Mouse (Mus musculus): Measurements from ENCODE around the gene Zmym5. TPM values are rescaled to one million over a fixed set of nuclear protein-coding genes. Genes with fewer than 3 reads are reported as not detected.
"Not testable (repeated sequence)": the region's sequence is repeated elsewhere in the genome, so short reads cannot be mapped to it uniquely, and the experiment has no call there.

Zmym5 gene
- 16.2 and 21.3 TPM in 2 replicates for polyA plus RNA-seq (2016; fragmentation: Nextera tagmentation; extraction: Ambion mirVana)

DNA sequence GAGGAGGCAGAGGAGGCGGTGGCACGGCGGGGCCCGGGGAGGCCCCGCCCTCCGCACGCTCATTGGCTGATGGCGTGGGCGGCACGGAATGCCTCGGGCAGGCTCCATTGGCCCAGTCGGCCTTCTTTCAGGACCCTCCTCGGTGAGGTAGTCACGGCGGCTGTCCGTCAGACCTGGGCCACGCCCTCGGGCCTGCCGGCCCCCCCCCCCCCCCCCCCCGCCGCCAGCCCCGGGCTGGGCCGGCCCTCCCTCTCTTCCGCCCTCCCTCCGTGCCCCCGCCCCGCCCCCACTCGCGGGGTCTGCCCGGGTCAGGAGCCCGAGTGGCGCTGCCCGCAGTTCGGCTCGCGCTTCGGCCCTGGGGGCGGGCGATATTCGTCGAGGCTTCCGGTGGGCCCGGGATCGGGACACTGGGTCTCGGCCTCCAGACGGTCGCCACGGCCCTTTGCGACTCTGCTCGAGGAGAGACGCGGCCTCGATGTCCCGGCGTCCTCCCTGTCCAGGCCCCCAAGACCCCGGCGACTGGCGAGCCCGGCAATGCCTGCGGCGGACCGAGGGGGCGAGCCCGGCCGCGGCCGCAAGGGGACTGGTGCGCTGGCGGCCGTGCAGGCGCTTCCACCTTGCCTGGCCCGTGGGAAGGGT is at the start of gene Zmym5:
Gene Zmym5 (minus strand): TSS at position 16 of the 639 bp plus-strand sequence.
- not testable (repeated sequence) for H3K36me3 ChIP-seq; H3K9me3 ChIP-seq; H3K27me3 ChIP-seq (ENCODE audit: insufficient read depth, poor library complexity, severe bottlenecking)
- H3K4me1 ChIP-seq: peaks cover 14% of the 10 kb centered on the region
- peak within 1 kb of the TSS; percentile 74 for H3K4me3 ChIP-seq
- H3K27ac ChIP-seq: peak within 1 kb of the TSS; percentile 92
- WGBS: under 1% methylated on average over 50 of the region's 72 CpGs
- peak; percentile 92 for DNase-seq (ENCODE audit: low spot score)

DNA sequence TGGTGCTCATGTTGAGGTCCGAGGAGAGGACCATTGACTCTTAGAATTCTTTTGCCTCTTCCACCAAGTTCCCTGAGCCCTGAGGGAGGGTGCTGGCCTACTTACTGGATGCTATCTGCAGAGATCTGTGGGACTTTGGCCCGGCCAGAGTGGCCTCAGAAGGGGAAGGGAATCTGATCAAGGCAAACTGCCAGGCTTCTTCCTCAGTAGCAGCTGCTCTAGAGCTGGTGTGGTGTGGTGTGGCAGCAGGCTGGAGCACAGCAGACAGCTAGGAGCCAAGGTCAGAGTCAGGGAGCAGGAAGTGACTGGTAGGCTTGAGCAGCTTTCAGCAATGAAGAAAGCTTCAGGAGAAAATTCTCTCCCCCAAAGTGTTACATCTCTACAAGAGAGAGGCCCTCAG is 38.2 kb upstream of the Zmym5 start:
- 71% methylated on average over 2 of the region's 2 CpGs for WGBS
- peaks cover 12% of the 10 kb centered on the region for H3K9me3 ChIP-seq
- no peak for DNase-seq (ENCODE audit: low spot score)
- no peaks in the 10 kb centered on the region for H3K36me3 ChIP-seq
- no peaks in the 10 kb centered on the region for H3K27me3 ChIP-seq (ENCODE audit: insufficient read depth, poor library complexity, severe bottlenecking)
- no peak overlapping the region for H3K4me3 ChIP-seq
- no peak overlapping the region for H3K27ac ChIP-seq
- no peaks in the 10 kb centered on the region for H3K4me1 ChIP-seq

DNA sequence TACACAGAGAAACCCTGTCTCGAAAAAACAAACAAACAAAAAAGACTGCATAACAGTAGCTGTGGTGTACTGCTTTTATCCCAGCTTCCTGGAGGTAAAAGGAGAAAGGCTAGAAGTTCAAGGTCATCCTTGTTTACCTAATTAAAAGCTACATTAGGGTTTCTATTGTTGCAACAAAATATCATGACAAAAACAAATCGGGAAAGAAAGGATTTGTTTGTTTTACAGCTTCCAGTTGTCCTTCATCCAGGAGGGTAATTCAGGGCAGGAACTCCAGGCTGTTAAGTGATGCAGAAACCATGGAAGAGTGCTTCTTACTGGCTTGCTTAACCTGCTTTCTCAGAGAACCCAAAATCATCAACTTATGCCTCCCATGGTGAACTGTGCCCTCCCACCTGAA is 36.8 kb upstream of the Zmym5 start:
- no peaks in the 10 kb centered on the region for H3K4me1 ChIP-seq
- H3K36me3 ChIP-seq: no peaks in the 10 kb centered on the region
- H3K4me3 ChIP-seq: no peak overlapping the region
- H3K27me3 ChIP-seq (ENCODE audit: insufficient read depth, poor library complexity, severe bottlenecking): no peaks in the 10 kb centered on the region
- no peak overlapping the region for H3K27ac ChIP-seq
- 57% methylated on average over 2 of the region's 2 CpGs for WGBS
- no peak for DNase-seq (ENCODE audit: low spot score)
- H3K9me3 ChIP-seq: no peaks in the 10 kb centered on the region

DNA sequence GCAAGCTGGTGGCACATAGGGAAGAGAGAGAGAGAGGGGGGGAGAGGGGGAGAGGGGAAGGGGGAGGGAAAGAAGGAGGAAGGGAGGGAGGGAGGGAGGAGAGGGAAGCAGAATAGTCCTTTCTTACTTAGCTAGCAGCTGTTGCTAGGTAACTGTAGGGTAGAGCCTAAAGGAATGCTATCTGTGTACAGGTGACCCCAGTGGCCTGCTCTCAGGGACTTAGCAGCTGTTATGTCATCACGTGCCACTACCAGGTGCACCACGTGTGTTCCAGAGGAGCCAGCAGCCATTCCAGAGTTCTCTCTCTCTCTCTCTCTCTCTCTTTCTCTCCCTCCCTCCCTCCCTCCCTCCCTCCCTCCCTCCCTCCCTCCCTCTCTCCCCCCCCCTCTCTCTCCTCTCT is 33.0 kb upstream of the Zmym5 start:
- Histone ChIP-seq H3K27me3 (ENCODE audit: insufficient read depth, poor library complexity, severe bottlenecking) (no peaks in the 10 kb centered on the region), H3K36me3 (no peaks in the 10 kb centered on the region), H3K9me3 (no peaks in the 10 kb centered on the region), H3K4me1 (no peaks in the 10 kb centered on the region), H3K27ac (no peak overlapping the region), H3K4me3 (no peak overlapping the region)
- DNase-seq (ENCODE audit: low spot score): no peak
- WGBS: 33% methylated on average over 1 of the region's 2 CpGs

DNA sequence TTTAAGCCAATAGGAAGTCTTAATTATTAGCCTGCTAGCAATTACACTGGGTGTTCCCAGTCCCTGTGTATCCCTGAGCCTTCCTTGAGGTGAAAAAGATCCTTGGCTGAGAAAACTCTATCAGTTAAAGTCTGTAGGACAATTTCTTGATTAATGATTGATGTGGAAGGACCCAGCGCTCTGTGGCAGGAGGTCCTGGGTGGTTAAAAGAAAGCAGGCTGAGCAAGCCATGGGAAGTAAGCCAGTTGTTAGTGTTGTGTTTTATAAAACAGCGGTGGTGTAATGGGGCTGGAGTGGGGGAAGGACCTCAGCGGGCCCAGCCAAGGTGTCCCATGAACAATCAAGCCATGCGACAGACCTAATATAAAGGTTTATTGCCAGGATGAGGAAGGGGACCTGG is 32.5 kb upstream of the Zmym5 start:
- no peaks in the 10 kb centered on the region for H3K4me1 ChIP-seq
- 65% methylated on average over 4 of the region's 4 CpGs for WGBS
- no peaks in the 10 kb centered on the region for H3K27me3 ChIP-seq (ENCODE audit: insufficient read depth, poor library complexity, severe bottlenecking)
- DNase-seq (ENCODE audit: low spot score): no peak
- no peak overlapping the region for H3K27ac ChIP-seq
- H3K36me3 ChIP-seq: no peaks in the 10 kb centered on the region
- H3K4me3 ChIP-seq: no peak overlapping the region
- H3K9me3 ChIP-seq: no peaks in the 10 kb centered on the region

DNA sequence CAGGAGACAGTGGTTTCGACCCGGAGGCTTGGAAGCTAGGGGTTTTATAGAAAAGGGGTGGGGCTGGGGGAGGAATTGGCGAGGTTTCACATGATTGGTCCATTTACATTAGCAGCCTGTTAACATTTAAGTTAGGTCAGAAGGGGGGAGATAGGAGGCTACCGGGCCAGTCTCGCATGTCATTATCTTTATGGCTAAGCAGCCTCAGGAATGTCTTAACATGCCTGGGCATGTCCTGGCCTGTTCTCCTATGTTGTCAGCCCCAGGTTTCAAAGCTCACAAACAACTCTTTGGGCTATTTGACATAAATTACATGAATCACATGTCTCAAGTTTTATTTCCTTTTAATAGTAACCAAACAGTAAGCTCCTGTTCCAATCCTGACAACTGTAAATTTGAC is 23.1 kb upstream of the Zmym5 start:
- H3K4me3 ChIP-seq; H3K27me3 ChIP-seq (ENCODE audit: insufficient read depth, poor library complexity, severe bottlenecking); H3K27ac ChIP-seq; H3K4me1 ChIP-seq; H3K9me3 ChIP-seq; H3K36me3 ChIP-seq; DNase-seq (ENCODE audit: low spot score): not testable (repeated sequence)
- WGBS: 89% methylated on average over 5 of the region's 5 CpGs

DNA sequence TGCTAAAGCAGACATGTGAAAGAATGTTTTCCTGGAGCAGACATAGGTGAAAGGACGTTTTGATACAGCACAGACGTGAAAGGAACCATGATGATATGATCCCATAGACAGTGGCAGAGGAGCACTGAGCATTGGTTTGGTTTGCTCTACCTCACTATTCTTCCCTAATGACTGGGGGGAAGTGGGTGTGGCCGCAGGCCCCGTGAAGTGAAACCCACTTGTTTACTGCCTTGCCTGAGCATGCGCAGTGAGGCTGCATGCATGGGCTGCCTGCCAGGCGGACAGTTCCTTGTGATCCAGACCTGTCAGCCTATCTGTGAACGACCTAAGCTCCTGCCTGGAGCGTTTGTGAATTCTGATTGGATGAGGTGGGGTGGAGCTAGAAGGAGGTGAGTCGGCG is 21.7 kb upstream of the Zmym5 start:
- not testable (repeated sequence) for H3K36me3 ChIP-seq; H3K4me1 ChIP-seq; H3K9me3 ChIP-seq; DNase-seq (ENCODE audit: low spot score); H3K27me3 ChIP-seq (ENCODE audit: insufficient read depth, poor library complexity, severe bottlenecking); H3K27ac ChIP-seq; H3K4me3 ChIP-seq
- WGBS: 66% methylated on average over 10 of the region's 10 CpGs

DNA sequence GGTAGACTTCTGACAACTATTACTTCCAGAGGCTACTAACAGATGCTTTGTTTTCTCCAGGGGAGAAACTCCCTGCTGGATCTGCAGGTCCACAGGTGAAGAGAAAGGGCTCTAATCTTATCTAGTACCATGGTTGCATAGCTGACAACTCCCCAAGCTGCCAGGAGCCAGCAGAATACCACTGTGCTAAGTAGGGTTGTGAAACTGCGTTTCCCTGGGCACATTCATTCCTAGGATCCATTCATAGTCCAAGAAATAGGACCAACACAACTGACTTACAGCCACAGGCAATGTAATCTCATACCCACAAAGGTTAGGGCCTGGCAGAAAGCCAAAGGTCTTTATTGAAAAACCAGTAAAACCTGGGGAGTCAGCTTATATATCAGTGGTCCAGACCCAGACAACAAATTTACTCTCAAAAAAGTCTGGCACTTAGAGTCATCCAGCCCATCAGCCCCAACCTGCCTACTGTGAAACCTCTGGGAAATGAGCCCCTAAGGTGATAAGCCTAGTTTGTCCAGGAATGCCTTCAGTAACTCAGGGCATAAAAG is 21.1 kb upstream of the Zmym5 start:
- DNase-seq (ENCODE audit: low spot score): no peak
- no peaks in the 10 kb centered on the region for H3K4me1 ChIP-seq
- 82% methylated on average over 1 of the region's 1 CpGs for WGBS
- H3K36me3 ChIP-seq: no peaks in the 10 kb centered on the region
- H3K4me3 ChIP-seq: no peak overlapping the region
- H3K9me3 ChIP-seq: no peaks in the 10 kb centered on the region
- H3K27ac ChIP-seq: no peak overlapping the region
- no peaks in the 10 kb centered on the region for H3K27me3 ChIP-seq (ENCODE audit: insufficient read depth, poor library complexity, severe bottlenecking)

DNA sequence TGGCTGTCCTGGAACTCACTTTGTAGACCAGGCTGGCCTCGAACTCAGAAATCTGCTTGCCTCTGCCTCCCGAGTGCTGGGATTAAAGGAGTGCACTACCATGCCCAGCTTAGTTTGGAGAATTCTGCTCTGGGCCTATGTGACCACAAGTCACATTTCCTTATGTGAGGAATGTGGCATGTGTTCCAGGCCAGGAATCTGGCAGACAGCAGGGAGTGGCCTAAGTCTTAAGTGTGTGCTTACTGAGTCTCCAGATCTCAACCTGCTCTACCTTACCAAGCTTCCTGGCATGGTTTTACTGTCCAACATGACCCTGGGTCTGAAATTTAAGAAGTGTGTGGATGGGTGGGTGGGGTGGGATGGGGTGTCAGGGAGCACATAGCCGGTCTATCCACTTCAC is 20.6 kb upstream of the Zmym5 start:
- 88% methylated on average over 3 of the region's 3 CpGs for WGBS
- Histone ChIP-seq H3K36me3 (no peaks in the 10 kb centered on the region), H3K27ac (no peak overlapping the region), H3K9me3 (no peaks in the 10 kb centered on the region), H3K4me1 (no peaks in the 10 kb centered on the region), H3K27me3 (ENCODE audit: insufficient read depth, poor library complexity, severe bottlenecking) (no peaks in the 10 kb centered on the region), H3K4me3 (no peak overlapping the region)
- no peak for DNase-seq (ENCODE audit: low spot score)

DNA sequence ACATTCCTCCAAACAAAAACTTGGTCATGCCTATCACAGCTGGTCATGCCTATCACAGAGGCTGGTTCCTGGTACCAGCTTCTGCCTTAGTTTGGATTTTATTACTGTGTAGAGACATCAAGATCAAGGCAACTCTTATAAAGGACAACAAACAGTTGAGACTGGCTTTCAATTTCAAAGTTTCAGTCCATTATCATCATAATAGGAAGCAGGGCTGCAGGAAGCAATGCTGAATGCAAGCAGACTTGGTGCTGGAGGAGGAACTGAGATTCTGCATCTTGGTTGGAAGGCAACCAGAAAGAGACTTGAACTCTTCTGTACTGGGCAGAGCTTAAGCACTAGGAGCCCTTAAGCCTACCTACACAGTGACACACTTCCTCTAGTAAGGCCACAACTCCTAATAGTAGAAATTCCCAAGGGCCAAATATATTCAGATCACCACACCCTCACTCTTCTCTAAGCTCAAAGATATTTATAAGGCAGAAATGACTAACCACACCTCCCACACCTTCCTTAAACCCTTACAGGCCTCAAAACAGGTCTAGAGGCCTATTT is 19.1 kb upstream of the Zmym5 start:
- no peaks in the 10 kb centered on the region for H3K9me3 ChIP-seq
- no peak overlapping the region for H3K27ac ChIP-seq
- DNase-seq (ENCODE audit: low spot score): no peak
- H3K4me1 ChIP-seq: no peaks in the 10 kb centered on the region
- H3K27me3 ChIP-seq (ENCODE audit: insufficient read depth, poor library complexity, severe bottlenecking): no peaks in the 10 kb centered on the region
- no peaks in the 10 kb centered on the region for H3K36me3 ChIP-seq
- no peak overlapping the region for H3K4me3 ChIP-seq

DNA sequence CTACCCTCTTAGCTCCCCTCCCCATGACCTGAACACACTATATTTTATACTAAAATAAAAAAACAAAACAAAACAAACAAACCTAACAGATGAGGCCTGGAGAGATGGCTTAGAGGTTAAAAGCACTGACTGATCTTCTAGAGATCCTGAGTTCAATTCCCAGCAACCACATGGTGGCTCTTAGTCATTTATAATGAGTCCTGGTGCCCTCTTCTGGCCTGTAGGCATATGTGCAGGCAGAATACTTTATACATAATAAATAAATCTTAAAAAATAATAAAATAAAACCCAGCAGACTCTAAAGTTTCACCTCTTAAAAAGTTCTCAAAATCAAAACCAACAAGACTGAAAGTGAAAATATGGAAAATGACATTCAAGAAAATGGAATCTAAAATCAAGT is 13.0 kb upstream of the Zmym5 start:
- H3K36me3 ChIP-seq: no peaks in the 10 kb centered on the region
- no peak for DNase-seq (ENCODE audit: low spot score)
- H3K27ac ChIP-seq: no peak overlapping the region
- no peaks in the 10 kb centered on the region for H3K4me1 ChIP-seq
- no peaks in the 10 kb centered on the region for H3K27me3 ChIP-seq (ENCODE audit: insufficient read depth, poor library complexity, severe bottlenecking)
- no peak overlapping the region for H3K4me3 ChIP-seq
- H3K9me3 ChIP-seq: no peaks in the 10 kb centered on the region

DNA sequence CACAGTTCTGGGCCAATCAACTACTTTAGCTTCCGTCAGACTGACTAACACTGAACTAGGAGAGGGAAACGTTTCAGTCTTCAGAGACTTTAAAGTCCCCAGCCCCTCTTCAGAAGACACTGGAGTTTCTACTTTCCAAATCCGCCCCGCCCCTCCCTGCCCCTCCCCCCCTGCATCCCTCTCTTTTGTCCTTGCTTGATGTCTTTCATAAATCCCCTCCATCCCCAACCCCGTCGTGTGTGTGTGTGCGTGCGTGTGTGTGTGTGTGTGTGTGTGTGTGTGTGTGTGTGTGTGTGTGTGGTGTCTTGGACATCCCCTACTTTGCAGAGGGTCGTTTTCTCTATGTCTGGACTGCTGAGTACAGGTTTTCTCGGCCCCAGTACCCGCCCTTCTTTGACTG is 6.1 kb upstream of the Zmym5 start:
- no peaks in the 10 kb centered on the region for H3K9me3 ChIP-seq
- H3K36me3 ChIP-seq: no peaks in the 10 kb centered on the region
- H3K27me3 ChIP-seq (ENCODE audit: insufficient read depth, poor library complexity, severe bottlenecking): no peaks in the 10 kb centered on the region
- no peak for DNase-seq (ENCODE audit: low spot score)
- no peak overlapping the region; the same call in 1 of the 2 replicates for H3K27ac ChIP-seq
- peak overlapping the region; percentile 18; the same call in 1 of the 2 replicates for H3K4me3 ChIP-seq
- 8% methylated on average over 9 of the region's 11 CpGs for WGBS
- H3K4me1 ChIP-seq: peaks cover 8% of the 10 kb centered on the region

DNA sequence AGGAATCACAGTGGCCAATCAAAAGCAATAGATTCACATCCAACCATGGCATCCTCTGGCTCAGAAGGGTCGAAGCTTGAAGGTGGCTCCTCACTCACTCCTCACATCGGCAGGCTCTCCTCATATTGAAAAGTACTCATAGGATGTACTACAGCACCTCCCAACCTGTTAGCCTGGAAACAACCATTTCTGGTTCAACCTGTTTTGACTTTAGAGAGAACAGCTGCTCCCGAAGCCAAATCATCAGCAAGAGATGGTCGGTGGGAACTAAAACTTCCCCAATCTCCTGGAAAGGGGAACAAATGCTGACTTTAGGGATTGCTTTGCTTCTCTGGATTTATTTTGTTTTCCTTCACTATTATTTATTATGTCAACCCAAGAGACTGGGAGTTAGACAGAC is 5.6 kb upstream of the Zmym5 start:
- H3K4me1 ChIP-seq: peaks cover 10% of the 10 kb centered on the region
- no peaks in the 10 kb centered on the region for H3K9me3 ChIP-seq
- no peaks in the 10 kb centered on the region for H3K27me3 ChIP-seq (ENCODE audit: insufficient read depth, poor library complexity, severe bottlenecking)
- 61% methylated on average over 4 of the region's 4 CpGs for WGBS
- no peak for DNase-seq (ENCODE audit: low spot score)
- H3K36me3 ChIP-seq: no peaks in the 10 kb centered on the region
- no peak overlapping the region for H3K27ac ChIP-seq
- H3K4me3 ChIP-seq: peak overlapping the region; percentile 18; the same call in 1 of the 2 replicates

DNA sequence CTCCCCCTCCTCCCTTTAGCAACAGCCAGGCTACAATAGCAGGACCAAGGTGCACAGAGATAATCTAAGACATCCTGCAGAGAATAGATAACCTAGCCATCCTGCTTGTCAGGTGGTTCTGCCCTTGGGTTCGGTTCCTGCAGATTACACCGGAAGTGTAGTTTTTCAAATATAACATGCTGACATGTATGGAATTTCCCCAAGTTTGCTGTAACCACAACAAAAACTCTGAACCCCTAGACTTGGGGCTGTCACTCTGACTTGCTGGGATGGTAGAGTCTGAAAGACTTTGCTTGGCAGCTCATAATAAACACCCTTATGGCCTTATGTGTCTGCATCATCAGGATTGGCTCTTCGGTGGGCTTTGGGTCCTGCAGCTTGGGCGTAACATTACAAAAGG is 5.0 kb upstream of the Zmym5 start:
- H3K4me3 ChIP-seq: no peak overlapping the region
- H3K4me1 ChIP-seq: peaks cover 10% of the 10 kb centered on the region
- H3K27me3 ChIP-seq (ENCODE audit: insufficient read depth, poor library complexity, severe bottlenecking): no peaks in the 10 kb centered on the region
- no peaks in the 10 kb centered on the region for H3K9me3 ChIP-seq
- H3K36me3 ChIP-seq: no peaks in the 10 kb centered on the region
- WGBS: 79% methylated on average over 4 of the region's 4 CpGs
- no peak for DNase-seq (ENCODE audit: low spot score)
- no peak overlapping the region for H3K27ac ChIP-seq
